Mouse (Mus musculus) spleen, adult 2 months (tissue): ENCODE results near the gene Tyw3.

ENCODE experiments used
- CTCF ChIP-seq: fragments of 200-500 bp; IDR thresholded peaks from 2 replicates; pipeline ENCODE4 v1.5.1; 2011; ENCODE audit warnings: mild to moderate bottlenecking, inconsistent platforms; ENCODE audit not compliant: insufficient read depth, insufficient read length, insufficient replicate concordance; ENCODE audit errors: extremely low read depth
- POLR2A ChIP-seq: fragments of 200-500 bp; IDR thresholded peaks from 2 replicates; pipeline ENCODE4 v1.6.1; 2011; ENCODE audit warnings: low read depth, low read length, inconsistent platforms

- no peak for TF ChIP-seq CTCF
- no peak for TF ChIP-seq POLR2A
These were observed 63.7 kb downstream of the Tyw3 start for GRCm38 (mm10) chr3:154533246-154533645.
